Mouse (Mus musculus) MEL-GATA-1-ER (cell line): Measurements from ENCODE around the gene Sgsm2.

Experiments used
- DNase-seq: peaks from one replicate; pipeline ENCODE4 v3.0.0-alpha.2; 2012; ENCODE audit warnings: low read depth; ENCODE audit errors: extremely low read depth

The Sgsm2 gene

DNA sequence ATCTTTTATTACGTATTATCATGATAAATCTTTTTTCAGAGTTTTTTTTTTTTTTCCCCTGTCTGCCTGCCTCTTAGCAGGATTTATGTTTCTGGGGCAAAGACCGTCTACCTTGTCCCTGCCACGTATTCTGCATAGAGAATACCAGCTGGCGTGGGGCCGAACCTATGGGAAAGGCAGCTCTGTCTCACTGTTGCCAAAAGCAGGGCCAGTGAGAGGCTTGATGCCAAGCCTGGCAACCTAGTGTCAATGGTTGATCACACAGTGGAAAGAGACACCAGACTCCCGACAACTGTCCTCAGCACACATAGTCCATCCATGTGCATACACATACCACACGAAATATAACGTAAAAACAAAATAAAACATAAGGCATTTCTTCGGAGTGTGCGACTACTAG, 13.8 kb downstream of the Sgsm2 start:
- no peak for DNase-seq

DNA sequence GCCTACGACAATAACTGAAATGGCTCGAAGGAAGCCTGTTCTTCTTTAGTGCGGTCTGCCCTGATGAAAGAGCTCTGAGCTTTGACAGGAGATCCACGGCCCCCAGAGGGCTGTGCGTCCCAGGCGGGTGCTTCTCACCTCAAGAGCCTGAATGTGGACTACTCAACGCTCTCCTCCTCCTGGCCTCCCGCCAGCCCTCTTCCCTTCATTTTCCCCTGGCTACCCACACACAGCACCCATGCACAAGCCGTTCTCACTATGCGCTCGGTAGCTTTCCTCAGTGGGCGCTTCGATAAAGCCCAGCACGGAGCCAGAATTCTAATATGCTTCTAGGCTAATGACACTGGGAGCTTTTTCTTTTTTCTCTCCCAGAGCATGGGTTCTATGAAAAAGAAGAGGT, 14.9 kb downstream of the Sgsm2 start:
- DNase-seq = no peak

DNA sequence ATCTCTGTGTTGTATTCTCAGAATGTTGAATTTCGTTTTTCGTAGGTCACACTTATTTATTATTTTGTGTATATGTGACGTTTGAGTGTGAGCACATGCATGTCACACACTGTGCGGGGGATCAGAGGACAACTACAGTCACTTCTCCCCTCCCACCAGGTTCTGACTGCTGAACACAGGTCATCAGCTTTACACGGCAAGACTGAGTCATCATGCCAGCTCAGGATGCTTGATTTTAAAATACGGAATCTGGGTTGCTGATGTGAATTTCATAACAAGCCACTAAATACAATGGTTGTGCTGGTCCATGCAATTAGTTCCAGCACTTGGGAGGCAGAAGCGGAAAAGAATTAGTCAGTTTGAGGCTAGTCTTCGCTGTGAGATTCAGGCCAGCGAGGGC, 15.9 kb downstream of the Sgsm2 start:
- no peak for DNase-seq

DNA sequence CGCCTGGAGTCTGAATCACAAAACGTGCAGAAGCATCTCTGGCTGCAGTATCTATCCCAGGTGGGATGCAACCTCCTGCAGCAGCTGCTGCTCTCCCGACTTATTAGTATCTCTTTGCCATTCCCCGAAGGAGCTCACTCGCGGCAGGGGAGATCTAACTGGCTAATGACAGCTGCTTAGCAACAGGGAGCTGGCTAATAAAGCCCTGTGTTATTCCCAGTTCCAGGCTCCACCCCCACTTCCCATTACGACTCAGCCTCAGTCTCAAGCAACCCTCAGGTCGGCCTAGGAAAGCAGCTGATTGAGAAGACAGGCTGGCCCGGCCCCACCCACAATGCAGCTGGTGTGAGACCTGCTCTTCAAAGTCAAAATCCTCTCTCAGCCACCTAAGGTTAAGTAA, 20.1 kb downstream of the Sgsm2 start:
- DNase-seq = no peak

- DNase-seq = no peak
Observed at GRCm38 (mm10) chr11:74874630-74875029, 22.2 kb downstream of the Sgsm2 start.

DNA sequence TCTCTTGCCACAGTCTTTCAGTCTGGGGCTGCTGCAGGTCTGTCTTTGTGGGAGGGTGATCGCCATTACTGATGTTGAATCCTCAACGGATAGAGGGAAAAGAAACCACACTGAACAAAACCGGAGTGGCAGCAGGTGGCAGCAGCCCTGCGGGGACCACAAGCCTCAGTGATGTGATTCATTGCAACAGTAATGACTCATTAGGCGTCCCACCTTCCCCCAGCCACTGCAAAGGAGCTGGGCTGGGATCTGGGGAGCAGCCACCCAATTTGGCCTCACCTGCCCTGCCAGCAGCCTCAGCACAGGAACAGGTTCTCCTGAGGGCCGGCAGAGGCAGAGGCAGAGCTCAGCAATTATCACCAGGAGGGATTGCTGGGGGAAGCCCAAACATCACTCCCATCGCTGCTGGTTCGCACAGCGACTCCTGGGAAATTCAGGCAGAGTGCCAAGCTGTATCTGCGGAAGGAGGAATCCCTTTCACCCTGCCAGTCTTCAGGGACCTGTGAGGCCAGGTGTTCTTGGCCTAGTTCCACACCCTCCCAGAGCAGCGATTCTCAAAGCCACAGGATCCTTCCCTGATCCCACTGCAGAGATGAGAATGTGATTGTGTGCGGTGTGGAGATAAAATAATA, 25.8 kb downstream of the Sgsm2 start:
- DNase-seq = no peak

GRCm38 (mm10) chr11:74870544-74870943, 26.3 kb downstream of the Sgsm2 start:
- no peak for DNase-seq

- no peak for DNase-seq
Observed at GRCm38 (mm10) chr11:74869603-74870002, 27.3 kb downstream of the Sgsm2 start.

- DNase-seq = no peak
Observed at GRCm38 (mm10) chr11:74868046-74868760, 28.7 kb downstream of the Sgsm2 start.

DNA sequence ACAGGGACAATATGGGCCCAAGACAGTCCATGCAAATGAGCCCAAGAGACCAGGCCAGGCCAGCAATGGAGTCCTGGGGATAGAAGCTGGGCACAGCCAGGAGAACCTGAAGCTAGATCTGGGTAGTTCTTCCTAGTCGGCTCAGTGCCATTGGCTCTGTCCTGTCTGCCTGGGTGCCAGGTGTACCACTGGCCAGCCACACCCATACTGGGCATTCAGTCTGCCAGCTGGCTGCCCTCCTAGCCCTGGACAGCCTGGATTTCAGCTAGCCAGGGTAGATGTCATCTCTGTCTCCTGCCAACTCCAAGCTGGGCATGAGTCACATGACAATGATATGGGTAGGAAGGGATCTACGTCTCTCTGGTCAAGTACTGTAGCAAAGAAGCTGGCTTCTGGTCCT, 29.7 kb downstream of the Sgsm2 start:
- no peak for DNase-seq

GRCm38 (mm10) chr11:74866640-74867039, 30.2 kb downstream of the Sgsm2 start:
- no peak for DNase-seq

- DNase-seq = no peak
Observed at GRCm38 (mm10) chr11:74865252-74865651, 31.6 kb downstream of the Sgsm2 start.

DNA sequence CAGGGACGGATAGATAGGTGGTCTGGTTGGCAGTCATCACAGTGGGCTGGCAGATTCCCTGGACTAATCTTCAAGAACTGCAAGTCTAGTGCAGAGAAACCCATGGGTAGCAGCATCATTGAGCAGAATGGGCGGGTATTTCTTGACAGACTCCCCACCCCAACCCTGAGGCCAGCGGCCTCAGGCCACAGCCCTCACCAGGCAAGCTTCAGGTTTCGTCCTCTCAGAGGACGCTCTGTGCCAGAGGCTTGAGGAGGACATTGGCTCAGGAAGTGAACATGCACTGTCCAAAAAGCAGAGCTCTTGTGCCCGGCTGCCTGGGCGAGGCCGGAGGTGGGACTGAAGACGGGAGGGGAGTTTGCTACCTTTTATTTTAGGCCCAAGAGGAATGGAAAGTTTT, 32.4 kb downstream of the Sgsm2 start:
- no peak for DNase-seq

DNA sequence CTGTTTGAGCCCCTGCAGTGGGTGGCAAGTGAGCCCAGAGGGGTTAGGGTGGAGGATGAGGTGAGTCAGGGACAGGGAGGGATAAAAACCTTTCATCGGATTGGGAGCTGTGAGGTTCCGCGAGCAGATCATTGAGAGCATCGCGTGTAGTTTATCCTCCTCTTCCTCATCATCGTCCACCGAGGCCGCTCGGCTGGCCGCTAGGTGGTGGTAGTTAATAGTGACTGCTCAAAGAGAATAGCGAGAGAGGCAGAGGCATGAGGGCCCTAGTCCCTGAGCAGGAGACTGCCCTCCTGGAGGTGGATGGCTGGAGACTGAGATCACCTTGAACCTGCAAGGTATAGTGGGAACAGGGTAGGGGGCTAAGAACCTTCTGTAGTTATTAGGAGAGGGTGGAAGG, 33.4 kb downstream of the Sgsm2 start:
- DNase-seq = no peak

DNA sequence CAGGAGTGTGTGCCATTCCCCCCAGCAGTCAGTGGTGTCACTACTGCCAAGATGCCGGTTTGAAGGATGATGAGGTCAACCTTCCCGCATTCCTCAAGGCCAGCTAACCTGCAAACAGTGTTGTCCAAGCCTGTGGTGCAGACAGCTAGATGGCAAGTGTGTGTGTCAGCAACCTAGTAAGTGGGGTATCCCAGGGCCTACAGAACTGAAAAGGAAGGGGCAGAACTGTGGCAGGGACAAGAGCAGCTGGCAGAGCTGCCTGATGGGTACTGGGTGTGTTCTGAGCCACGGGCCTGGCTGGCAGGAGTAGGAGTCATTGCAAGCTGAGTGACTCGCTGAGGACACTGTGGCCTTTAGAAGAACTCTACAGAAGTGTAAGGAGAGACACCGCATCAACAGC, 34.7 kb downstream of the Sgsm2 start:
- DNase-seq = no peak

- no peak for DNase-seq
Observed at GRCm38 (mm10) chr11:74857756-74858155, 39.1 kb downstream of the Sgsm2 start.

- no peak for DNase-seq
Observed at GRCm38 (mm10) chr11:74850998-74851661, 45.7 kb downstream of the Sgsm2 start.

GRCm38 (mm10) chr11:74847919-74848521, 48.8 kb downstream of the Sgsm2 start:
- no peak for DNase-seq

DNA sequence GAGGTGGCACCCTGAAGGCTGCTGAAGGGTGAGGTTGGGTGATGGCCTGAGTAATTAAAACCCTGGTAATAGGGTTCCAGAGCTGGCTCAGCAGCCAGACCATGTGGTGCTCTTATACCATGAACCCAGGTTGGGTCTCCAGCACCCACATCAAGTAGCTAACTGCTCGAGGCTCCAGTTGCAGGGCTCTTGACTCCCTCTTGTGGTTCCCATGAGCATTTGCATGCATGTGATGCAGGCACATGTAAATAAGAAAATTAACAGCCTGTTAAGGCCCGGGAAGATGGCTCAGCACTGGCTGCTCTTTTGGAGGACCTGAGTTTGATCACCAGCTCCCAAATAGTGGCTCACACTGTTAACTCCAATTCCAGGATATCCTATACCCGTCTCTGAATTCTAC, 51.1 kb downstream of the Sgsm2 start:
- DNase-seq = no peak

DNA sequence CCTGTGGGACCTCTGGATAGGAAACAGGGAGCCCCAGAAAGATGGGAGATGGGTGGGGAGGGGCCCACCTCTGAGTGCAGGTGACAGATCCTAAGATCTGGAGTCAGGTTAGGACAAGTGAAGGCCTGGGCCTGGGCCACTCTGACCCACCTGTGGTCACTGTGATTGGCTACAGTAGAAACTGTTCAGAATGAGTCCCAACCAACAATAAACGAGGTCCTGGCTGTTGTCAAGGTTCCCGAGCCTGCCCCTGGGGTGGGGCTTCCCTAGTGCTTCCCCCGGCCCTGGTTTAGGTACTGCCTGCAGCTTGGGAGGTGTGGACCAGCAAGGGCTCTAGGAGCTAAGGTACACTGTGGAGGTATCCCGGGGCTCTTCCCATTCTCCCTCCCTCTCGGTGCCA, 53.1 kb downstream of the Sgsm2 start:
- DNase-seq = no peak

DNA sequence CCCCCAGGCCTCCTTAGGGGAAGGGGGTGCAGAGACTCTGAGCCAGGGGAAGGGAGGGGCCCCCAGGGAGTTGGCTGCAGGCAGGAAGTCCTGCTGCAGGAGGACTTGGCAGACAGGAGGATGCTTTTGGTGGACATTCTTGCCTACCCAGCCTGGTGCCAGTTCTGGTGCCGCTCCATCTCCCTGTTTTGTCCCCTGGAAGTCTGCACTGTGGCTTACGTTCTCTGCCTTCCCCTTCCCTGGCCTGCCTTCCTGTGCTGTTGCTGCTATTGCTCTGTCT, 53.5 kb downstream of the Sgsm2 start:
- DNase-seq = no peak

- DNase-seq = no peak
Observed at GRCm38 (mm10) chr11:74842656-74843434, 54.0 kb downstream of the Sgsm2 start.
